Mouse (Mus musculus): ENCODE results near the gene Inpp4a. TPM values are rescaled to one million over a fixed set of nuclear protein-coding genes. Genes with fewer than 3 reads are reported as not detected.
A peak's percentile ranks its signal among the peaks of the same experiment; 100 is the strongest.

The Inpp4a gene
- total and polyA plus RNA-seq, 2 experiments = 8.1 to 12.4 TPM

DNA sequence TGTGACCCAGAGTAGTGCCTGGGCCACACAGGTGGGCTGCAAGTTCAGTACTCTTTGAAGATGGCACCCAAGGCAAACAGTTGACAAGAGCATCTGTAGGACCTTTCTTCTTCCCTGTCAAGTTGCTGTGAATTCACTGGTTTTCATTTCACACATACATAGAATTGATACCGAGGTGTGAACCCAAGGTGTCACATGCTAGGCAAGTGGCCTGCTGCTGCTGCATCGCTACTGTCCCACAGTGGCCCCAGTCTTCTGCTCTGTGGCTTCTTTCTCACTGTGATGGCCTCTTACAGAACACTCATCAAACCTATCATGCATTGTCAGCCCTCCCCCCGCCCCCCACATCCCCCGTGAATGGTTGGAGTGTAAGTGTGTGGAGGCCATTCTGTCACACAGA lies 27.6 kb downstream of the Inpp4a start:
- TF ChIP-seq POLR2A (IDR thresholded peaks at IDR 0.05; ENCODE audit: extremely low read depth, insufficient read depth, low read length) (no peak), CTCF (IDR thresholded peaks at IDR 0.05; ENCODE audit: low read depth, low read length) (no peak)
- H3K9ac ChIP-seq (ENCODE audit: low read depth, low read length) = no peak overlapping the region
- peaks cover 7% of the 10 kb centered on the region; the same call in 1 of the 2 replicates for H3K4me1 ChIP-seq (ENCODE audit: control insufficient read depth, insufficient read depth, low read length)
- H3K4me3 ChIP-seq (ENCODE audit: insufficient read depth, low read depth, low read length) = no peak overlapping the region
- H3K27me3 ChIP-seq (ENCODE audit: control insufficient read depth, insufficient read depth, low read length) = no peaks in the 10 kb centered on the region
- no peak for DNase-seq (ENCODE audit: extremely low read depth, low read depth, low spot score)
- H3K36me3 ChIP-seq (ENCODE audit: control insufficient read depth, insufficient read depth, low read length) = no peaks in the 10 kb centered on the region
- H3K79me2 ChIP-seq (ENCODE audit: control insufficient read depth, insufficient read depth, low read length) = peaks cover 42% of the 10 kb centered on the region
- WGBS = 83% methylated on average over 4 of the region's 4 CpGs
- H3K27ac ChIP-seq (replicated peaks; ENCODE audit: insufficient read depth, low read depth, low read length) = no peak overlapping the region

DNA sequence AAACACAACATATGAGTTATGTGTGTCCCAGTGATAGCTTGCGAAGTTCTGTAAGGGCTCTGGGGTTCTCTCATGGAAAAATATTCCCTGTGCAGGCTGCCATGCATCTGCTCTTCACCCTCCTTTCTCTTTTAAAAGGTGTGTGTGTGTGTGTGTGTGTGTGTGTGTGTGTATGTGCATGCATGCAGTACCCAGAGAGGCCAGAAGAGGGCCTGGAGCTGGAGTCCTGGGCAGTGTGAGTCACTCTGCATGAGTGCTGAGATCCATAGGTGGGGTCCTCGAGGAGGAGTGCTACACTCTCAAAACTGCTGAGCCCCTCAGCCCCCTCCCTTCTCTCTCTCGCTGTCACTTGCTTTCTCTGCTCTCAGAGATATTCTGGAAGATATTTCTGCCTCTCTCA lies 29.5 kb downstream of the Inpp4a start:
- Histone ChIP-seq H3K79me2 (ENCODE audit: control insufficient read depth, insufficient read depth, low read length) (peaks cover 35% of the 10 kb centered on the region; the same call in 1 of the 2 replicates), H3K4me3 (ENCODE audit: insufficient read depth, low read depth, low read length) (no peak overlapping the region), H3K4me1 (ENCODE audit: control insufficient read depth, insufficient read depth, low read length) (peaks cover 5% of the 10 kb centered on the region), H3K36me3 (ENCODE audit: control insufficient read depth, insufficient read depth, low read length) (no peaks in the 10 kb centered on the region), H3K27me3 (ENCODE audit: control insufficient read depth, insufficient read depth, low read length) (no peaks in the 10 kb centered on the region), H3K9ac (ENCODE audit: low read depth, low read length) (no peak overlapping the region), H3K27ac (replicated peaks; ENCODE audit: insufficient read depth, low read depth, low read length) (no peak overlapping the region)
- TF ChIP-seq POLR2A (IDR thresholded peaks at IDR 0.05; ENCODE audit: extremely low read depth, insufficient read depth, low read length) (no peak), CTCF (IDR thresholded peaks at IDR 0.05; ENCODE audit: low read depth, low read length) (peak; percentile 29; the same call in 1 of the 2 replicates)
- no peak for DNase-seq (ENCODE audit: extremely low read depth, low read depth, low spot score)
- 96% methylated on average over 3 of the region's 3 CpGs for WGBS

DNA sequence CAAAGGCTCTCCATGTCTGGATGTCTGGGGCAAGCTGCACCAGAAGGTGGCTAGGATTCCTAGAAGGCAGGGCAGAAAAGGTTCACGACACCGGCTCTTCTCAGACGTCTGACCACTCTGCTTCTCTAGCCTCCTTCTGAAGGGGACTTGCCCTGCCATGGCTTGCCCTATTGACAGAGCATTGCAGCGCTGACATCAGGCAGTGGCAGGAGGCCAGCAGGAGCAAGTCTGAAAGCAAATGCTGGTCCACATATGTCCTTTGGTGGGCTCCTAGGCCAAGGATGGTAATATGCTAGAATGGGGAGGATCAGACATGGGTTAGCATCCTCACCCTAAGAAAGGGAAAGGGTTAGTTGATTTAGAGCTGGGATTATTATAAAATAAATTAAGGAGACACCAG lies 30.2 kb downstream of the Inpp4a start:
- Histone ChIP-seq H3K4me3 (ENCODE audit: insufficient read depth, low read depth, low read length) (no peak overlapping the region), H3K27ac (replicated peaks; ENCODE audit: insufficient read depth, low read depth, low read length) (no peak overlapping the region), H3K27me3 (ENCODE audit: control insufficient read depth, insufficient read depth, low read length) (no peaks in the 10 kb centered on the region), H3K36me3 (ENCODE audit: control insufficient read depth, insufficient read depth, low read length) (no peaks in the 10 kb centered on the region), H3K79me2 (ENCODE audit: control insufficient read depth, insufficient read depth, low read length) (peaks cover 30% of the 10 kb centered on the region; the same call in 1 of the 2 replicates), H3K4me1 (ENCODE audit: control insufficient read depth, insufficient read depth, low read length) (peaks cover 5% of the 10 kb centered on the region), H3K9ac (ENCODE audit: low read depth, low read length) (no peak overlapping the region)
- no peak for TF ChIP-seq CTCF (IDR thresholded peaks at IDR 0.05; ENCODE audit: low read depth, low read length)
- TF ChIP-seq POLR2A (IDR thresholded peaks at IDR 0.05; ENCODE audit: extremely low read depth, insufficient read depth, low read length) = no peak
- 91% methylated on average over 4 of the region's 4 CpGs for WGBS
- DNase-seq (ENCODE audit: extremely low read depth, low read depth, low spot score) = no peak

GRCm38 (mm10) chr1:37332756-37333155 lies 33.1 kb downstream of the Inpp4a start:
- no peak overlapping the region for H3K9ac ChIP-seq (ENCODE audit: low read depth, low read length)
- no peaks in the 10 kb centered on the region for H3K27me3 ChIP-seq (ENCODE audit: control insufficient read depth, insufficient read depth, low read length)
- H3K4me3 ChIP-seq (ENCODE audit: insufficient read depth, low read depth, low read length) = no peak overlapping the region
- no peak for DNase-seq (ENCODE audit: extremely low read depth, low read depth, low spot score)
- H3K79me2 ChIP-seq (ENCODE audit: control insufficient read depth, insufficient read depth, low read length) = peaks cover 27% of the 10 kb centered on the region; the same call in 1 of the 2 replicates
- 74% methylated on average over 3 of the region's 3 CpGs for WGBS
- no peak overlapping the region for H3K27ac ChIP-seq (replicated peaks; ENCODE audit: insufficient read depth, low read depth, low read length)
- TF ChIP-seq CTCF (IDR thresholded peaks at IDR 0.05; ENCODE audit: low read depth, low read length) (no peak), POLR2A (IDR thresholded peaks at IDR 0.05; ENCODE audit: extremely low read depth, insufficient read depth, low read length) (no peak)
- H3K4me1 ChIP-seq (ENCODE audit: control insufficient read depth, insufficient read depth, low read length) = peaks cover 5% of the 10 kb centered on the region
- no peaks in the 10 kb centered on the region for H3K36me3 ChIP-seq (ENCODE audit: control insufficient read depth, insufficient read depth, low read length)

DNA sequence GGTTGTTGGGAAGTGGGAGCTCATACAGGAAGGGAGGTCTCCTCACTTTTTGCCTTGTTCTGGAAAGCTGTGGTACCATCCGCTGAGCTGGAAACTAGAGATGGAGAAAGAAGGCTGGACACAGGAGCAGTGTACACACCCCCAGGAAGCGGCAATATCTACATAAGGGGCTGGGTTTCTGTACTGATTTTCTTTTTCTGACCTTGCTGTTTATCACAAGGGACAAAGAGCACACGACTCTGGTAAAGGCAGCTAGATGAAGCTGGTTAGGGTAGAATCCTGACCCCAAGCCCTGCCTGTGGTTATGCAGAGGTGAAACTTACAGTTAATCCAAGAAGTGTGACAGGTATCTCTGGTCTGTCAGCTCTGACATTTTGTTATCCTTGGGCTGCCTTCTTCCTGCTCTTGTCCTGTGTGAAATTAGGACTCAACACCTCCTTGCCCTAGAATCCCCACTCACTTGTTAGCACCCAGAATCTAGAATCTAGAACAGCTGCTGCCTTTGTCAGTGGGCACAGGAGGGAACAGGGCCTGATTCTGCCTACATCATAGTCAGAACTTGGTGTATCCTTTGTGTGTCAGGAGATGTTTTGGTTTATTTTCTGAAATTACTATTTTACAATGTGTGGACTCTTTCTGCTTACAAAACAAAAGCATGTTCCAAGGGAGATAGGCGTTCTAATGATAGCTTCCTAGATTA lies 34.2 kb downstream of the Inpp4a start:
- TF ChIP-seq CTCF (IDR thresholded peaks at IDR 0.05; ENCODE audit: low read depth, low read length) (no peak), POLR2A (IDR thresholded peaks at IDR 0.05; ENCODE audit: extremely low read depth, insufficient read depth, low read length) (no peak)

DNA sequence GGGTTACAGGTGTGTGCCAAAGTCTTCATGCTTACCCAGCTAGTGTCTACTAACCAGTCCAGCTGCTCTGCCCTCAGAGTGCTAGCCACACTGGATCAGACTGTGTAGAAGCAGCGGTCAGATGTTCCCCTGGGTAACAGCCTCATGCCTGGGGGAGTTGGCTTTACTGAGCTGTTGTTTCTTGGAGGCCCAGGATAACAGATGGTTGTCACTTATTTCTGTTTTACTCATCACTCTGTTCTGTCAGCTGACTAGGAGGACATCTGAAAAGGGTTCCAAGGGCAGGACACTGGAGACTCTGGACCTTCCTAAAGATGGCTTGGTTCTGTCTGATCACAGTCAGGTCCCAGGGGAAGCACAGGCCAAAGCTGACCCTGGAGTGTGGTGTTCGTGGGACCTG lies 36.4 kb downstream of the Inpp4a start:
- Histone ChIP-seq H3K27ac (replicated peaks; ENCODE audit: insufficient read depth, low read depth, low read length) (no peak overlapping the region), H3K9ac (ENCODE audit: low read depth, low read length) (no peak overlapping the region), H3K27me3 (ENCODE audit: control insufficient read depth, insufficient read depth, low read length) (no peaks in the 10 kb centered on the region), H3K4me3 (ENCODE audit: insufficient read depth, low read depth, low read length) (no peak overlapping the region), H3K79me2 (ENCODE audit: control insufficient read depth, insufficient read depth, low read length) (peaks cover 14% of the 10 kb centered on the region; the same call in 1 of the 2 replicates), H3K4me1 (ENCODE audit: control insufficient read depth, insufficient read depth, low read length) (peaks cover 7% of the 10 kb centered on the region), H3K36me3 (ENCODE audit: control insufficient read depth, insufficient read depth, low read length) (no peaks in the 10 kb centered on the region)
- TF ChIP-seq CTCF (IDR thresholded peaks at IDR 0.05; ENCODE audit: low read depth, low read length) (no peak), POLR2A (IDR thresholded peaks at IDR 0.05; ENCODE audit: extremely low read depth, insufficient read depth, low read length) (no peak)
- 89% methylated on average over 2 of the region's 2 CpGs for WGBS
- no peak for DNase-seq (ENCODE audit: extremely low read depth, low read depth, low spot score)

More for the DNA sequence above, 34.2 kb downstream of the Inpp4a start:
- H3K36me3 ChIP-seq (ENCODE audit: control insufficient read depth, insufficient read depth, low read length) = no peaks in the 10 kb centered on the region
- H3K9ac ChIP-seq (ENCODE audit: low read depth, low read length) = no peak overlapping the region
- peak; percentile 51 for DNase-seq (ENCODE audit: extremely low read depth, low read depth, low spot score)
- peaks cover 19% of the 10 kb centered on the region; the same call in 1 of the 2 replicates for H3K79me2 ChIP-seq (ENCODE audit: control insufficient read depth, insufficient read depth, low read length)
- H3K27ac ChIP-seq (replicated peaks; ENCODE audit: insufficient read depth, low read depth, low read length) = no peak overlapping the region
- H3K4me3 ChIP-seq (ENCODE audit: insufficient read depth, low read depth, low read length) = no peak overlapping the region
- no peaks in the 10 kb centered on the region for H3K27me3 ChIP-seq (ENCODE audit: control insufficient read depth, insufficient read depth, low read length)
- 34% methylated on average over 4 of the region's 4 CpGs for WGBS
- peaks cover 5% of the 10 kb centered on the region for H3K4me1 ChIP-seq (ENCODE audit: control insufficient read depth, insufficient read depth, low read length)
